Mouse (Mus musculus) sigmoid colon, adult 10 weeks (tissue): ENCODE measurements around the gene Gm5155. TPM values are rescaled to one million over a fixed set of nuclear protein-coding genes. Genes with fewer than 3 reads are reported as not detected.

Experiments used
- polyA plus RNA-seq: library from polyadenylated mRNA; stranded (reverse); fragments of 350-450 nt; fragmentation: Illumina TruSeq; extraction: RNeasy Lipid Tissue Mini Kit (QIAGEN cat#74804); gene quantifications from one replicate; pipeline ENCODE4 v1.2.3, GENCODE M21; 2014; ENCODE audit warnings: low read depth, low replicate concordance

Gene Gm5155
- polyA plus RNA-seq, result not detected

DNA sequence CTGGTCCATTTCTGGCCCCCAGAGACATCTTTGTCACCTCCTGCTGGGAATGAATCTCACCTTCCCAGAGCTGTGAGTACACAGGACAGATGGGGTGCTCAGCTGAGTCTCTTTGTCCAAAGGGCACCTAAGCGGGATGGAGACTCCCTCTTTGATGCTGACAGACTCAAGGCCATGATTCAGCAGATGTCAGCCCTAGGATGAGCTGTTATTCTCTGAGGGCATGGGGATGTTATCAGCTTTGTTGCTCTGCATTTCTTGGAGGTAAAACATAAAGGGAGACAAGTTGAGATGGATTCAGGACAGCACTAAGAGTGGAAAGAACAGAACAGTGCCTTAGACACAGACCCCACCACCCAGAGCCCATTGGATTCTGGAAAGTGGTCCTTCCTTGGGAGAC is at the start of gene Gm5155:
TSS of gene Gm5155 (plus strand) at position 301 of the 400 bp plus-strand sequence.

Other genes with a start within 250 kb of the Gm5155 start
- not detected for gene Ceacam5, start 158.5 kb upstream of the Gm5155 start, polyA plus RNA-seq
- not detected for gene Ceacam14, start 59.1 kb upstream of the Gm5155 start, polyA plus RNA-seq
- gene Ceacam11, start 100.4 kb downstream of the Gm5155 start, polyA plus RNA-seq, result not detected
- 0.63 TPM for gene Ceacam13, start 138.1 kb downstream of the Gm5155 start, polyA plus RNA-seq
- 1.8 TPM for gene Ceacam12, start 194.2 kb downstream of the Gm5155 start, polyA plus RNA-seq